Mouse (Mus musculus): ENCODE results near the gene Cidec. TPM values are rescaled to one million over a fixed set of nuclear protein-coding genes. Genes with fewer than 3 reads are reported as not detected.

Cidec gene
- polyA plus RNA-seq, 1 experiment: 56.9 TPM

- DNase-seq: no peak
- 67% methylated on average over 10 of the region's 10 CpGs for WGBS
- Histone ChIP-seq H3K4me1 (ENCODE audit: control insufficient read depth, insufficient read depth, low read length) (peaks cover 12% of the 10 kb centered on the region), H3K4me3 (replicated peaks; ENCODE audit: extremely low read depth, low read depth, low read length) (peak overlapping the region; percentile 2)
- TF ChIP-seq POLR2A (IDR thresholded peaks at IDR 0.05; ENCODE audit: borderline replicate concordance, extremely low read depth, low read depth, low read length) (no peak), CTCF (IDR thresholded peaks at IDR 0.05; ENCODE audit: insufficient read depth, low read length) (no peak)
Measured at GRCm38 (mm10) chr6:113472061-113472460, 36.5 kb upstream of the Cidec start.

- peak; percentile 88 for TF ChIP-seq POLR2A (IDR thresholded peaks at IDR 0.05; ENCODE audit: borderline replicate concordance, extremely low read depth, low read depth, low read length)
- TF ChIP-seq CTCF (IDR thresholded peaks at IDR 0.05; ENCODE audit: insufficient read depth, low read length): no peak
- peaks cover 12% of the 10 kb centered on the region for H3K4me1 ChIP-seq (ENCODE audit: control insufficient read depth, insufficient read depth, low read length)
- WGBS: 15% methylated on average over 12 of the region's 12 CpGs
- H3K4me3 ChIP-seq (replicated peaks; ENCODE audit: extremely low read depth, low read depth, low read length): peak within 1 kb of the TSS; percentile 26
- DNase-seq: peak; percentile 70
Measured at GRCm38 (mm10) chr6:113471297-113471936, 35.9 kb upstream of the Cidec start, which contains the start of gene Il17rc. Il17rc (plus strand) TSS chr6:113471427.

GRCm38 (mm10) chr6:113469432-113469831 is 33.9 kb upstream of the Cidec start:
- WGBS: 3% methylated on average over 31 of the region's 31 CpGs
- no peak for TF ChIP-seq POLR2A (IDR thresholded peaks at IDR 0.05; ENCODE audit: borderline replicate concordance, extremely low read depth, low read depth, low read length)
- peak; percentile 79 for TF ChIP-seq CTCF (IDR thresholded peaks at IDR 0.05; ENCODE audit: insufficient read depth, low read length)
- DNase-seq: peak; percentile 84
- peaks cover 12% of the 10 kb centered on the region for H3K4me1 ChIP-seq (ENCODE audit: control insufficient read depth, insufficient read depth, low read length)
- peak overlapping the region; percentile 46 for H3K4me3 ChIP-seq (replicated peaks; ENCODE audit: extremely low read depth, low read depth, low read length)

- peak; percentile 67 for DNase-seq
- 5% methylated on average over 9 of the region's 9 CpGs for WGBS
- TF ChIP-seq POLR2A (IDR thresholded peaks at IDR 0.05; ENCODE audit: borderline replicate concordance, extremely low read depth, low read depth, low read length) (no peak), CTCF (IDR thresholded peaks at IDR 0.05; ENCODE audit: insufficient read depth, low read length) (peak; percentile 85)
- H3K4me1 ChIP-seq (ENCODE audit: control insufficient read depth, insufficient read depth, low read length): peaks cover 12% of the 10 kb centered on the region
- H3K4me3 ChIP-seq (replicated peaks; ENCODE audit: extremely low read depth, low read depth, low read length): peak overlapping the region; percentile 46
Measured at GRCm38 (mm10) chr6:113469021-113469420, 33.5 kb upstream of the Cidec start.

- no peak for DNase-seq
- WGBS: 68% methylated on average over 3 of the region's 3 CpGs
- TF ChIP-seq POLR2A (IDR thresholded peaks at IDR 0.05; ENCODE audit: borderline replicate concordance, extremely low read depth, low read depth, low read length) (no peak), CTCF (IDR thresholded peaks at IDR 0.05; ENCODE audit: insufficient read depth, low read length) (no peak)
- Histone ChIP-seq H3K4me3 (replicated peaks; ENCODE audit: extremely low read depth, low read depth, low read length) (no peak overlapping the region), H3K4me1 (ENCODE audit: control insufficient read depth, insufficient read depth, low read length) (peaks cover 12% of the 10 kb centered on the region)
Measured at GRCm38 (mm10) chr6:113468512-113468911, 33.0 kb upstream of the Cidec start.

GRCm38 (mm10) chr6:113465602-113466001 is 30.0 kb upstream of the Cidec start:
- Histone ChIP-seq H3K4me3 (replicated peaks; ENCODE audit: extremely low read depth, low read depth, low read length) (no peak overlapping the region), H3K4me1 (ENCODE audit: control insufficient read depth, insufficient read depth, low read length) (peaks cover 4% of the 10 kb centered on the region; the same call in 1 of the 2 replicates)
- DNase-seq: no peak
- WGBS: 51% methylated on average over 5 of the region's 5 CpGs
- no peak for TF ChIP-seq CTCF (IDR thresholded peaks at IDR 0.05; ENCODE audit: insufficient read depth, low read length)
- no peak for TF ChIP-seq POLR2A (IDR thresholded peaks at IDR 0.05; ENCODE audit: borderline replicate concordance, extremely low read depth, low read depth, low read length)

GRCm38 (mm10) chr6:113464040-113464439 is 28.5 kb upstream of the Cidec start:
- WGBS: 55% methylated on average over 7 of the region's 7 CpGs

GRCm38 (mm10) chr6:113458635-113459034 is 23.1 kb upstream of the Cidec start:
- DNase-seq: peak; percentile 70
- H3K4me1 ChIP-seq (ENCODE audit: control insufficient read depth, insufficient read depth, low read length): no peaks in the 10 kb centered on the region; the same call in 1 of the 2 replicates
- peak; percentile 70; the same call in 1 of the 2 replicates for TF ChIP-seq POLR2A (IDR thresholded peaks at IDR 0.05; ENCODE audit: borderline replicate concordance, extremely low read depth, low read depth, low read length)
- no peak for TF ChIP-seq CTCF (IDR thresholded peaks at IDR 0.05; ENCODE audit: insufficient read depth, low read length)
- 51% methylated on average over 10 of the region's 10 CpGs for WGBS
- H3K4me3 ChIP-seq (replicated peaks; ENCODE audit: extremely low read depth, low read depth, low read length): peak overlapping the region; percentile 51

More at GRCm38 (mm10) chr6:113464040-113464439, 28.5 kb upstream of the Cidec start:
- no peak for DNase-seq
- no peaks in the 10 kb centered on the region; the same call in 1 of the 2 replicates for H3K4me1 ChIP-seq (ENCODE audit: control insufficient read depth, insufficient read depth, low read length)
- no peak for TF ChIP-seq CTCF (IDR thresholded peaks at IDR 0.05; ENCODE audit: insufficient read depth, low read length)
- TF ChIP-seq POLR2A (IDR thresholded peaks at IDR 0.05; ENCODE audit: borderline replicate concordance, extremely low read depth, low read depth, low read length): no peak
- no peak overlapping the region for H3K4me3 ChIP-seq (replicated peaks; ENCODE audit: extremely low read depth, low read depth, low read length)

GRCm38 (mm10) chr6:113457952-113458534 is 22.5 kb upstream of the Cidec start, which contains the start of gene Il17re:
Il17re (plus strand) TSS chr6:113458484.
- H3K4me3 ChIP-seq (replicated peaks; ENCODE audit: extremely low read depth, low read depth, low read length): peak within 1 kb of the TSS; percentile 51
- DNase-seq: no peak
- WGBS: 28% methylated on average over 10 of the region's 10 CpGs

More at GRCm38 (mm10) chr6:113457952-113458534, 22.5 kb upstream of the Cidec start, which contains the start of gene Il17re:
- H3K4me1 ChIP-seq (ENCODE audit: control insufficient read depth, insufficient read depth, low read length): no peaks in the 10 kb centered on the region; the same call in 1 of the 2 replicates
- TF ChIP-seq CTCF (IDR thresholded peaks at IDR 0.05; ENCODE audit: insufficient read depth, low read length) (no peak), POLR2A (IDR thresholded peaks at IDR 0.05; ENCODE audit: borderline replicate concordance, extremely low read depth, low read depth, low read length) (no peak)

Data from lung, adult 2 months (tissue).